Mouse (Mus musculus) thymus, postnatal 10 days (tissue): Measurements from ENCODE around the gene Gm4175.
"Not testable (repeated sequence)": the region's sequence is repeated elsewhere in the genome, so short reads cannot be mapped to it uniquely, and the experiment has no call there.

Experiments
- DNase-seq, 2 experiments: peaks; one replicate each; pipeline ENCODE4 v3.0.0; 2021; ENCODE audit warnings: low spot score in 2 of 2

Gm4175 gene

GRCm38 (mm10) chr7:21761375-21761774, at the start of gene Gm4175:
Gm4175 (minus strand) TSS chr7:21761475.
- not testable (repeated sequence) for DNase-seq

DNA sequence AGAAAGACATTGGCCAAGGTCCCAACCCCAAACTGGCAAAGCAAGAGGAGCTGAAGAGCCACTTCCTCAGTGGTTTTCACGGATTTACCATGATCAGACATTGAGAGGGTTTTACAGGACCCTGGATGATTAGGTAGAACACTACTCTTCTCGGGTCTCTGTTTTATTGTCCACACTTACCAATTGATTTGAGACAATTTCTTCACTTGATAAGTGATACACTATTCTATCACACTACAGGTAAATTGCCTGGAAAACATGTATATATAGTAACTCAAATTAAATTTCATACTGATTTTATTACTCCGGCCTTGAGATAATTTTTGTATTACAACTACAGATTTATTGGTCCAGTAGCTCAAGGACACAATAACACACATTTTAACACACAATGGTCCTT, 35.4 kb upstream of the Gm4175 start, which contains the start of gene Gm4177:
Gene Gm4177, minus strand, starts transcription at position 101 of the 400 bp plus-strand sequence.
- DNase-seq, result not testable (repeated sequence)
